Mouse (Mus musculus) embryonic facial prominence, embryonic 10.5 days (tissue): ENCODE measurements at regions not wholly inside any gene's neighbourhood (a gene's known extent, or its start where the extent isn't known, plus 50 kb on each side); places are given as distances from the start of the nearest gene placed in this dataset.
"Not testable (repeated sequence)": the region's sequence is repeated elsewhere in the genome, so short reads cannot be mapped to it uniquely, and the experiment has no call there.

Experiments used
- DNase-seq: peaks from one replicate; pipeline ENCODE4 v3.0.0-alpha.2; 2017; ENCODE audit warnings: low spot score
- H3K27ac ChIP-seq: fragments of 300-500 bp; sonication (generic); replicated peaks from 2 replicates; pipeline ENCODE4 v1.5.1; 2016; ENCODE audit warnings: mild to moderate bottlenecking
- H3K27me3 ChIP-seq: fragments of 300-500 bp; sonication (generic); replicated peaks from 2 replicates; pipeline ENCODE4 v1.6.1; 2016; ENCODE audit warnings: low read depth, mild to moderate bottlenecking; ENCODE audit not compliant: poor library complexity, severe bottlenecking
- H3K36me3 ChIP-seq: fragments of 300-500 bp; sonication (generic); replicated peaks from 2 replicates; pipeline ENCODE4 v1.6.1; 2016; ENCODE audit warnings: mild to moderate bottlenecking, moderate library complexity
- H3K4me1 ChIP-seq: fragments of 300-500 bp; sonication (generic); 2 replicates; pipeline ENCODE4 v1.6.1; 2016
- H3K4me3 ChIP-seq: fragments of 300-500 bp; sonication (generic); 2 replicates; pipeline ENCODE4 v1.5.1; 2016; ENCODE audit warnings: mild to moderate bottlenecking, moderate library complexity
- H3K9me3 ChIP-seq: fragments of 300-500 bp; sonication (generic); 2 replicates; pipeline ENCODE4 v1.6.1; 2016; ENCODE audit warnings: mild to moderate bottlenecking
- WGBS: fragments of 180-500 bp; shearing (Covaris S2); methylation state at CpG from one replicate; pipeline ENCODE4 v1.1.7; 2016; 5-methylcytosine and 5-hydroxymethylcytosine counted together

GRCm38 (mm10) chr13:4935940-4936339 lies 327.0 kb upstream of the Akr1e1 start:
- Histone ChIP-seq H3K27me3 (no peaks in the 10 kb centered on the region), H3K36me3 (no peaks in the 10 kb centered on the region), H3K9me3 (no peaks in the 10 kb centered on the region), H3K4me1 (no peaks in the 10 kb centered on the region), H3K27ac (no peak overlapping the region), H3K4me3 (no peak overlapping the region)
- no peak for DNase-seq
- WGBS = 85% methylated on average over 4 of the region's 4 CpGs

GRCm38 (mm10) chr13:4939849-4940248 lies 330.9 kb upstream of the Akr1e1 start:
- Histone ChIP-seq H3K9me3 (no peaks in the 10 kb centered on the region), H3K4me3 (no peak overlapping the region), H3K4me1 (no peaks in the 10 kb centered on the region), H3K27me3 (no peaks in the 10 kb centered on the region), H3K36me3 (no peaks in the 10 kb centered on the region), H3K27ac (no peak overlapping the region)
- no peak for DNase-seq

GRCm38 (mm10) chr13:4942490-4942889 lies 333.5 kb upstream of the Akr1e1 start:
- not testable (repeated sequence) for H3K27me3 ChIP-seq, H3K9me3 ChIP-seq, H3K36me3 ChIP-seq, H3K4me1 ChIP-seq, H3K4me3 ChIP-seq, H3K27ac ChIP-seq
- WGBS = 9% methylated on average over 6 of the region's 14 CpGs
- peak; percentile 35 for DNase-seq

DNA sequence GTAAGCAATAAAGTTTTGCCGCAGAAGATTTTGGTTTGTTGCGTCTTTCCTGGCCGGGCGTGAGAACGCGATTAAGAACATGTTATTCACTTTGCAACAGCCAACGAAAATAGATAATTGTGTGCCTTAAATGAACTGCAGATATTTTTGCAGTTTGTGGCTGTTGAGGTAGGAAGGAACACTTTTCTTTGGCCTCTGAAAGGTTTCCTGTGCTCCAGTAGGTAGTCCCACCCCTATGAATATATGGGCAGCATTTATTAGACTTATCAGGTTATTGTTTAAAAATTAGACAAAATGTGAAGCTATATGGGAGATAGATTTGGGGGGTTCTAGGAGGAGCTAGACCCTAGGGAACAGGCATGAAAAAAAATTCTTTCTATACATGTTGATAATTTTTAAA lies 334.1 kb upstream of the Akr1e1 start:
- Histone ChIP-seq H3K27me3 (no peaks in the 10 kb centered on the region), H3K4me3 (peak overlapping the region; percentile 52), H3K4me1 (no peaks in the 10 kb centered on the region), H3K27ac (peak overlapping the region; percentile 70), H3K36me3 (no peaks in the 10 kb centered on the region), H3K9me3 (no peaks in the 10 kb centered on the region)
- WGBS = 23% methylated on average over 7 of the region's 7 CpGs
- no peak for DNase-seq

- 82% methylated on average over 3 of the region's 3 CpGs for WGBS
- Histone ChIP-seq H3K4me3 (no peak overlapping the region), H3K9me3 (no peaks in the 10 kb centered on the region), H3K4me1 (no peaks in the 10 kb centered on the region), H3K36me3 (no peaks in the 10 kb centered on the region), H3K27ac (no peak overlapping the region), H3K27me3 (no peaks in the 10 kb centered on the region)
- no peak for DNase-seq
Observed at GRCm38 (mm10) chr13:4955384-4955783, 346.4 kb upstream of the Akr1e1 start.

DNA sequence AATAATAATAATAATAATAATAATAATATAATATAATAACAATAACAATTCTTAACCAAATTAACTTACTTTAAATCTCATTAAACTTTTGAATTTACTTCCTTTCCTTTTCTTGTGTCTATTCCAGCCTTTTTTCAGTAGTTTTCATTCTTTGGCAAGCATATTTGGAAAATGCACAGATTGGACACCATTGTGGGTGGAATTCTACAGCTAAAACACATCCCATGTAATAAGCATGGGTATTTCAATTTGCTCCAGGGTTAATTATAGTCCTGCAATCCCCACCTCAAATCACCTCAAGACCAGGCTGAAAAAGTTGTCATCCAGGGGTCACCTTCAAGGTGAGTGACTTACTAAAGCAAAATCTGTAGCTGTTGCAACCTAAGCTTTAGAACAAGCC lies 355.9 kb upstream of the Akr1e1 start:
- no peak for DNase-seq
- H3K27me3 ChIP-seq = no peaks in the 10 kb centered on the region
- no peak overlapping the region for H3K27ac ChIP-seq
- no peaks in the 10 kb centered on the region for H3K9me3 ChIP-seq
- no peaks in the 10 kb centered on the region for H3K4me1 ChIP-seq
- H3K4me3 ChIP-seq = no peak overlapping the region
- no peaks in the 10 kb centered on the region for H3K36me3 ChIP-seq

DNA sequence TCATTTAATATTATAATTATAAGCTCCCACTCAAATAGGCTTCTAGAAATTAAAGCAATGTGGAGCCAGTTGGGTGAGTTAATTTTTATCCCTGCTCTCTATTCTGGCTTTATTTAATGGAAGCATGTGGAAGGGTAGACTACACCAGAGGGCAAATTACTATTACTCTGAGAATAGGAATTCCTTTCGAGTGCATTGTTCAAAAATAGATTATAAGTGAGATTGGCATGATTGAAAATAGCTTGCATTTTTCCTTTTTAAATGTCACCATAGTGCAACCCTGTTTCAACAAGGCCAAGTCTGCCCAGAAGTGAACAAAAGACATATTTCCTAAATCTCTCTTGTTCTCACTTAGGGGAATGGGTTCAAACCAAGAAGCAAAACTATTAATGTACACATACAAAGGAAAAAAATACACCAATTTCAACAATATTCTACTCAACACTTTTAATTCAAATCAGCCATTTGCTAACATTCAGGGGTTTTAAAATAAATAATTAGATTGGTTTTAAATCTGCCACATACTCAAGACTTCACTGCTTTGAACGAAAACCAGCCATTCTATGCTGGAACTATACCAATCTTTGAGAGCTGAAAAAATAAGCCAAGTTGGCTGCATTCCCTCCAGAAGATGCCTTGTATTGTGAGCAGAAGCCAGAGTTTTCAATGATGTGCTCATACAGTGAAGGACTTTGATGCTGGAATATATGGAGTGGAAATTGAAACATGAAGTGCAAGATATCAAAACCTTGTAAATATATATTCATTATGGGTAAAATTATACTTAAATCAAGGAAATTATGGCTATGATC lies 361.3 kb upstream of the Akr1e1 start:
- Histone ChIP-seq H3K27me3 (no peaks in the 10 kb centered on the region), H3K4me1 (no peaks in the 10 kb centered on the region), H3K36me3 (no peaks in the 10 kb centered on the region), H3K27ac (no peak overlapping the region), H3K4me3 (no peak overlapping the region), H3K9me3 (no peaks in the 10 kb centered on the region)
- DNase-seq = no peak
- WGBS = 77% methylated on average over 2 of the region's 2 CpGs

DNA sequence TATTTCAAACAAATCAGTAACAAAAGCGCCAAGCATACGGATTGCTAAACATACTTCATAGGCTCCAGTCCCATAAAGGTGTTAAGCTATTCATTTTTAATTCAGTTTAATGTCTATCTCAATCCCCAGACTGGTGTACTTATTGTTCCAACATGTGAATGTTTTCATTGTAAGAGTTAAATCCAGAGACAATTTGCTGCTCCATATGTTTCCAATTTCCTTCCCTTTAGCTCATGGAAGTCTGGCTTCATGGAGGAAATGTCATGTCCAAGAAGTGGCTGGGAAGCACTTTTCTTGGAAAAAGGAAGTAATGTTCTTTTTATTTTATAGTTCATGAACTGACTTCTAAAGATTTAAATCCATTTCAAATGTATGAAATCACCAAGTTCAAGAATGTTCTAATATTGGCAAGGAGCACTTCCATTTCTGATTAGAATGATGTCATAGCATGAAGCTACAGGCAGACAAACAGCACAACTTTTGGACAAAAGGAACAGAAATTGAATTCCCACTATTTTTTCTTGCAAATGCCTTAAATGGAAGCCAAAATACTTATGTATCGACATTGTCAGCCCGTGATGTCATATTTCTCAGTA lies 362.6 kb upstream of the Akr1e1 start:
- Histone ChIP-seq H3K36me3 (no peaks in the 10 kb centered on the region), H3K9me3 (no peaks in the 10 kb centered on the region), H3K4me1 (no peaks in the 10 kb centered on the region), H3K27me3 (no peaks in the 10 kb centered on the region), H3K27ac (no peak overlapping the region), H3K4me3 (no peak overlapping the region)
- WGBS = 55% methylated on average over 4 of the region's 4 CpGs
- no peak for DNase-seq

GRCm38 (mm10) chr13:4992876-4993275 lies 383.9 kb upstream of the Akr1e1 start:
- H3K27ac ChIP-seq = no peak overlapping the region
- H3K27me3 ChIP-seq = no peaks in the 10 kb centered on the region
- 79% methylated on average over 1 of the region's 1 CpGs for WGBS
- no peak for DNase-seq
- no peaks in the 10 kb centered on the region for H3K36me3 ChIP-seq
- no peaks in the 10 kb centered on the region for H3K9me3 ChIP-seq
- no peaks in the 10 kb centered on the region for H3K4me1 ChIP-seq
- no peak overlapping the region for H3K4me3 ChIP-seq

GRCm38 (mm10) chr13:5008296-5008695 lies 399.3 kb upstream of the Akr1e1 start:
- H3K9me3 ChIP-seq = no peaks in the 10 kb centered on the region
- 96% methylated on average over 1 of the region's 1 CpGs for WGBS
- no peaks in the 10 kb centered on the region for H3K36me3 ChIP-seq
- no peak overlapping the region for H3K27ac ChIP-seq
- DNase-seq = no peak
- no peaks in the 10 kb centered on the region for H3K27me3 ChIP-seq
- H3K4me3 ChIP-seq = no peak overlapping the region
- 0 out of 2 replicates have a peak, but pooled peaks cover 6% of the 10 kb centered on the region for H3K4me1 ChIP-seq

- Histone ChIP-seq H3K4me1 (no peaks in the 10 kb centered on the region), H3K4me3 (no peak overlapping the region), H3K36me3 (no peaks in the 10 kb centered on the region), H3K27me3 (no peaks in the 10 kb centered on the region), H3K27ac (no peak overlapping the region), H3K9me3 (no peaks in the 10 kb centered on the region)
- DNase-seq = no peak
- WGBS = 89% methylated on average over 7 of the region's 7 CpGs
Observed at GRCm38 (mm10) chr13:5022439-5022838, 413.5 kb upstream of the Akr1e1 start.

GRCm38 (mm10) chr13:5059859-5060258 lies 450.9 kb upstream of the Akr1e1 start:
- H3K4me3 ChIP-seq = no peak overlapping the region
- H3K36me3 ChIP-seq = no peaks in the 10 kb centered on the region
- no peaks in the 10 kb centered on the region for H3K4me1 ChIP-seq
- no peak overlapping the region for H3K27ac ChIP-seq
- no peaks in the 10 kb centered on the region for H3K27me3 ChIP-seq
- DNase-seq = no peak
- H3K9me3 ChIP-seq = no peaks in the 10 kb centered on the region
- WGBS = 79% methylated on average over 2 of the region's 2 CpGs

DNA sequence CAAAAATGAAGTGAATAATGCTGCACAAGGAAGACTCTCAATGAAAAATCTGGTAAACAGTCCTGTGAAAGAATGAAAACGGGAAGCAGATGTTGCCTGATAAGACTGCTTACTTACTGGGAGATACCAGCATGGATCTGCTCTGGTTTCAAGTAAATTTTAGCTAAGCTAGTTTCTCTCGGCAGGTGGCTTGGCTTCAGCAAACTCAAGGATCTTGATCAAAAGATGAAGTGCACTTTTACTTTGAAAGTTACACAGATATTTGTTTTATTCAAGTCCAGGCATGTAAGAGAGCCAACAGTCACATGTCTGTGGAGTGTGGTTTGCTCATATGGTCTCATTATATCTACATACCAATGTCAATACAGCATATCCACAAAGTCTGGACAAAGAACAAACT lies 451.5 kb upstream of the Akr1e1 start:
- H3K4me1 ChIP-seq = no peaks in the 10 kb centered on the region

More for the DNA sequence above, 451.5 kb upstream of the Akr1e1 start:
- H3K36me3 ChIP-seq = no peaks in the 10 kb centered on the region
- H3K27ac ChIP-seq = no peak overlapping the region
- 41% methylated on average over 2 of the region's 2 CpGs for WGBS
- no peak overlapping the region for H3K4me3 ChIP-seq
- DNase-seq = no peak
- H3K27me3 ChIP-seq = no peaks in the 10 kb centered on the region
- H3K9me3 ChIP-seq = no peaks in the 10 kb centered on the region
